14 mouse cellular contexts compared by ENCODE assay signal in genomic region chr11:57038807-57039206, GRCm38 (mm10). TPM values are rescaled to one million over a fixed set of nuclear protein-coding genes. Genes with fewer than 3 reads are reported as not detected.
DNase-seq lines count a peak whose midpoint lies in the region; ATAC-seq lines count a peak whose summit lies in the region.
"Had no signal": no experiment of that assay in that cellular context is flagged by ENCODE, and none has a peak within 500 bp of the region (broad histone marks: within the 10 kb centered on the region; RNA-seq: fewer than 3 reads in every experiment).

No protein-coding gene starts in this region.

- no peaks in the 10 kb centered on the region for H3K4me1 ChIP-seq in liver, embryonic 12.5 days
- 0 out of 2 replicates have a peak, but pooled peaks cover 3% of the 10 kb centered on the region for H3K4me1 ChIP-seq in hindbrain, embryonic 13.5 days (replicated peaks)

- H3K36me3 ChIP-seq in liver, embryonic 12.5 days: no peaks in the 10 kb centered on the region
- no peaks in the 10 kb centered on the region for H3K36me3 ChIP-seq in hindbrain, embryonic 13.5 days
- H3K36me3 ChIP-seq: G1E; hindbrain, embryonic 15.5 days had no signal

- no peak overlapping the region for H3K4me3 ChIP-seq in liver, embryonic 12.5 days
- no peak overlapping the region for H3K4me3 ChIP-seq in hindbrain, embryonic 13.5 days
- H3K4me3 ChIP-seq: gastrocnemius, adult 2 months; hindbrain, embryonic 15.5 days had no signal

- no peak overlapping the region for H3K27ac ChIP-seq in liver, embryonic 12.5 days
- no peak overlapping the region for H3K27ac ChIP-seq in hindbrain, embryonic 13.5 days
- H3K27ac ChIP-seq: gastrocnemius, adult 2 months; hindbrain, embryonic 15.5 days; macrophage had no signal

- ATAC-seq in liver, embryonic 12.5 days: no peak
- ATAC-seq in hindbrain, embryonic 13.5 days (ENCODE audit: low FRiP score): no peak

- DNase-seq in liver: peak; percentile 18
- peak; percentile 82 to 94 for DNase-seq in frontal cortex, adult 2 months (ENCODE audit: extremely low spot score in 1 of 2, low spot score in 1 of 2)
- DNase-seq in layer of hippocampus, postnatal 10 days (ENCODE audit: low spot score in 2 of 2): peak; percentile 32 to 38
- peak; percentile 91 to 92 for DNase-seq in right cerebral cortex, adult 2 months (ENCODE audit: low spot score in 2 of 2)
- DNase-seq in B cell, adult 2 months: no peak
- no peak for DNase-seq in ovary, postnatal 14 days (ENCODE audit: low spot score)
- DNase-seq: adrenal gland, postnatal 25 days; gastrocnemius, adult 2 months had no signal

- no peaks in the 10 kb centered on the region for H3K27me3 ChIP-seq in liver, embryonic 12.5 days (replicated peaks)
- H3K27me3 ChIP-seq in hindbrain, embryonic 13.5 days: no peaks in the 10 kb centered on the region
- H3K27me3 ChIP-seq: hindbrain, embryonic 15.5 days had no signal

- no peaks in the 10 kb centered on the region for H3K9me3 ChIP-seq in liver, embryonic 12.5 days (replicated peaks)
- H3K9me3 ChIP-seq in hindbrain, embryonic 13.5 days: no peaks in the 10 kb centered on the region
- H3K9me3 ChIP-seq: hindbrain, embryonic 15.5 days had no signal

- WGBS in liver, embryonic 12.5 days (ENCODE audit: insufficient replicate concordance): 58% methylated on average over 7 of the region's 7 CpGs
- 62% methylated on average over 7 of the region's 7 CpGs for WGBS in hindbrain, embryonic 13.5 days

- no peak overlapping the region for H3K9ac ChIP-seq in liver, embryonic 12.5 days
- H3K9ac ChIP-seq in hindbrain, embryonic 13.5 days: no peak overlapping the region
- H3K9ac ChIP-seq: hindbrain, embryonic 15.5 days had no signal

- H3K4me2 ChIP-seq in liver, embryonic 12.5 days: no peak overlapping the region
- H3K4me2 ChIP-seq in hindbrain, embryonic 13.5 days: no peak overlapping the region
- H3K4me2 ChIP-seq: hindbrain, embryonic 15.5 days had no signal

RNA-seq across cellular contexts. Expression of gene Gria1, which starts 27.6 kb away (rescaled TPM):
- polyA plus RNA-seq in liver, embryonic 12.5 days (2016; fragmentation: Nextera tagmentation; extraction: Ambion mirVana): 0.07 and 0.42 TPM in 2 replicates
- polyA plus RNA-seq in frontal cortex, adult 2 months (2012; rRNA removed): 167 and 179 TPM in 2 replicates
- total RNA-seq in layer of hippocampus, postnatal 10 days (2021): 100 to 1,000 TPM; 456 to 489 TPM
- 26.5 and 29.4 TPM in 2 replicates for polyA plus RNA-seq in hindbrain, embryonic 13.5 days (2015; fragmentation: Nextera tagmentation; extraction: Ambion mirVana)
- total RNA-seq: neutrophil, adult 5-6 weeks had no signal
- polyA plus RNA-seq: G1E, macrophage had no signal

Comparison
In these comparisons a context has a peak if more than half of its experiments do, and no peak if none do; other contexts are left out.
1. DNase-seq: peak in liver (single experiment), frontal cortex, adult 2 months (2 of 2), layer of hippocampus, postnatal 10 days (2 of 2) and right cerebral cortex, adult 2 months (2 of 2); none in B cell, adult 2 months (0 of 2) and ovary, postnatal 14 days (single experiment).
2. RNA of gene Gria1, which starts 27.6 kb away (polyA plus RNA-seq): 167 to 179 TPM in frontal cortex, adult 2 months and 26.5 to 29.4 TPM in hindbrain, embryonic 13.5 days; 0.07 to 0.42 TPM in liver, embryonic 12.5 days; every median in the first group is over 10 times any median in the second.